Mouse (Mus musculus) c-Kit-positive CD71-negative TER-119-negative erythroid progenitor cells, embryonic 14.5 days (primary cell): ENCODE results near the gene Glmn.

Experiments
- DNase-seq: peaks from one replicate; pipeline ENCODE4 v3.0.0-alpha.2; 2013; ENCODE audit warnings: low read depth

Gene Glmn

GRCm38 (mm10) chr5:107516087-107516486, 81.6 kb downstream of the Glmn start:
- DNase-seq, result no peak

GRCm38 (mm10) chr5:107515453-107515852, 82.2 kb downstream of the Glmn start:
- no peak for DNase-seq

GRCm38 (mm10) chr5:107513583-107513982, 84.1 kb downstream of the Glmn start:
- peak; percentile 62 for DNase-seq

- DNase-seq, result no peak
Observed at GRCm38 (mm10) chr5:107511326-107511725, 86.4 kb downstream of the Glmn start.

- DNase-seq, result no peak
Observed at GRCm38 (mm10) chr5:107510503-107510902, 87.2 kb downstream of the Glmn start.

GRCm38 (mm10) chr5:107507321-107507720, 90.4 kb downstream of the Glmn start, which contains the start of gene Gm42669:
Gene Gm42669, plus strand, starts transcription at chr5:107507621.
- no peak for DNase-seq

GRCm38 (mm10) chr5:107500741-107501140, 96.9 kb downstream of the Glmn start:
- DNase-seq, result no peak

- no peak for DNase-seq
Observed at GRCm38 (mm10) chr5:107499891-107500535, 97.7 kb downstream of the Glmn start.
